Mouse (Mus musculus) testis, adult 2 months (tissue): Measurements from ENCODE around the gene Dgke. TPM values are rescaled to one million over a fixed set of nuclear protein-coding genes. Genes with fewer than 3 reads are reported as not detected.

Experiments
- H3K27ac ChIP-seq: fragments of 200-500 bp; 2 replicates; pipeline ENCODE4 v1.5.1; 2012; ENCODE audit warnings: low read depth, low read length; ENCODE audit not compliant: control insufficient read depth, insufficient read depth
- H3K27me3 ChIP-seq: fragments of 200-500 bp; 2 replicates; pipeline ENCODE4 v1.6.1; 2012; ENCODE audit warnings: mild to moderate bottlenecking, low read length, moderate library complexity; ENCODE audit not compliant: control insufficient read depth, insufficient read depth
- H3K36me3 ChIP-seq: fragments of 200-500 bp; 2 replicates; pipeline ENCODE4 v1.6.1; 2012; ENCODE audit warnings: mild to moderate bottlenecking, low read length; ENCODE audit not compliant: control insufficient read depth, insufficient read depth
- H3K4me1 ChIP-seq: fragments of 200-500 bp; 2 replicates; pipeline ENCODE4 v1.6.1; 2012; ENCODE audit warnings: low read length; ENCODE audit not compliant: control insufficient read depth, insufficient read depth
- H3K4me3 ChIP-seq: fragments of 200-500 bp; 2 replicates; pipeline ENCODE4 v1.5.1; 2012; ENCODE audit warnings: low read depth, mild to moderate bottlenecking, low read length, moderate library complexity, mixed read lengths; ENCODE audit not compliant: control insufficient read depth
- CTCF ChIP-seq: fragments of 200-500 bp; IDR thresholded peaks from 2 replicates; pipeline ENCODE4 v1.5.1; 2012; ENCODE audit warnings: low read depth, mild to moderate bottlenecking, inconsistent platforms, low read length, moderate library complexity; ENCODE audit not compliant: control insufficient read depth, insufficient read depth, insufficient replicate concordance
- POLR2A ChIP-seq: fragments of 200-500 bp; IDR thresholded peaks from 2 replicates; pipeline ENCODE4 v1.6.1; 2012; ENCODE audit warnings: low read depth, mild to moderate bottlenecking, inconsistent platforms, low read length, moderate library complexity; ENCODE audit not compliant: control insufficient read depth
- polyA plus RNA-seq: library from polyadenylated mRNA; depleted of rRNA; stranded (reverse); fragments of >200 nt; gene quantifications from 2 replicates; pipeline ENCODE4 v1.2.3, GENCODE M21; 2012

Gene Dgke
- polyA plus RNA-seq, 1 experiment = 4.0 TPM

DNA sequence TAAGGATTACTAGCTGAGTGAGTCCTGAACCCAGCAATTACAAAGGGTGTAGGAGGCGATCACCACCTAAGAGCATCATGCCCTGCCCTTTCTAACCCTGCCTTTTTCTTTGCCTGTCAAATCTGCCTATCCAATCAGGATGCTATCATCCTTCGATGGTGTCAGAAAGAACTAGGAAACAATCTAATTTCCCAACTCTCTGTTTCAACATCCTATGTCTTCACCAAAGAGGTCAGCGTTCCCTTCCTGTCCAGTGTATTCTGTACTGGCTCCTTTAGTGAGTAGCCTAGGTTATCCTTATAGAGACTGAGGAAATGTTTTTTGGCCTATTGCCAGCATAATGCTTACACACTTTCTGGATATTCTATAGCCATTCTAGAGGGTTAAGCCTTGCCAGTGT lies 31.1 kb downstream of the Dgke start:
- no peaks in the 10 kb centered on the region for H3K4me1 ChIP-seq
- no peak overlapping the region for H3K27ac ChIP-seq
- TF ChIP-seq POLR2A = no peak
- TF ChIP-seq CTCF = no peak
- peaks cover 2% of the 10 kb centered on the region; the same call in 1 of the 2 replicates for H3K36me3 ChIP-seq
- H3K27me3 ChIP-seq = no peaks in the 10 kb centered on the region
- H3K4me3 ChIP-seq = no peak overlapping the region

DNA sequence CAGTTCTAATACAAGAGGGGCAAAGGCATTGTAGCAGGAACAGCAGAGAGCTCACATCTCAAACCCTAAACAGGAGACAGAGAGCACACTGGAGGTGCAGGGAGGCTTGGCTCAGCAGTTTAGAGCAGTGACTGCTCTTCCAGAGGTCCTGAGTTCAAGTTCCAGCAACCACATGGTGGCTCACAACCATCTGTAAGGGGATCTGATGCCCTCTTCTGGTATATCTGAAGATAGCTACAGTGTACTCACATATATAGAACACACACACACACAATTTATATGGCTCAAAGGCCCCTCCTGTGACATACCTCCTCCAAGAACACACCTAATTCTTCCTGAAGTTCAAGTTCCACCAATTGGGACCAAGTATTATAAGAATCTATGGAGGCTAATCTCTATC lies 32.1 kb downstream of the Dgke start:
- Histone ChIP-seq H3K36me3 (no peaks in the 10 kb centered on the region), H3K4me3 (no peak overlapping the region), H3K27me3 (no peaks in the 10 kb centered on the region), H3K27ac (no peak overlapping the region), H3K4me1 (no peaks in the 10 kb centered on the region)
- no peak for TF ChIP-seq CTCF
- no peak for TF ChIP-seq POLR2A

DNA sequence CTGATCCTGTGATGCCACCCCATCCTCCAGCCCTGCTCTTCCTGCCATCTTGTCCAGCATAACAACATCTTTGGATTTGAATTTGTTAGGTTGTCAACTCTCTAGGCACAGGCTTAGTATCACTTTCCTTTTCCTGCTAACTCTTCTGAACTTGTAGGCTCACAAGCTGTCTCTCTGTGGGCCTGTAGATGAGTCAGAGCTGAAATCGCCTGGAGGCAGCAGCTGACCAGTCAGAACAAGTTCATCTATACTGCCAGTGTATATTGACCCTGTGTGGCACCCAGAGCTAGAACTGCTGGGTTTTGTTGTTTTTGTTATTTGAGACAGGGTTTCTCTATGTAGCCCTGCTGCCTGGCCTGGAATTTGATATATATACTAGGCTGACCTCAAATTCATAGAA lies 35.5 kb downstream of the Dgke start:
- Histone ChIP-seq H3K27ac (no peak overlapping the region), H3K27me3 (no peaks in the 10 kb centered on the region), H3K4me1 (no peaks in the 10 kb centered on the region), H3K36me3 (no peaks in the 10 kb centered on the region), H3K4me3 (no peak overlapping the region)
- TF ChIP-seq POLR2A (no peak), CTCF (no peak)

DNA sequence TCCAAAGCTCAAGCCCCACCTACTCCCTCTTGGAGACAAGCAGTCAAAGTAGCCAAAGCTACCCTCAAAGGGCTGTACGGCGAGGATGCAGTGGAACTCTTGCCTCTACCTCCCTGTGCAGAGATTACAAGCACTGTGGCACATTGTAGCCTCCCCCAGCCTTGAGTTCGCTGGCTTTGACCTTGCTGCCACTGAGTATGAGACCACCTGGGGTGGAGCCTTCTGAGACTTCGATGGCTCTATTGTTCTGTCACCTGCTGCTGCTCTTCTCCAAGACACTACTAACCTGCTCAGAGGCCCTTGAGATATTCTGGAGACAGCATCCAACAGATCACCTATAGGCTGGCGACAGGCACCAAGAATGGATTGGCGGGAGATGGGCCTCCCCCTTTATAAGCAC lies 36.1 kb downstream of the Dgke start:
- H3K4me3 ChIP-seq = no peak overlapping the region
- H3K36me3 ChIP-seq = no peaks in the 10 kb centered on the region
- TF ChIP-seq POLR2A = no peak
- no peak for TF ChIP-seq CTCF
- H3K4me1 ChIP-seq = no peaks in the 10 kb centered on the region
- no peaks in the 10 kb centered on the region for H3K27me3 ChIP-seq
- H3K27ac ChIP-seq = no peak overlapping the region

DNA sequence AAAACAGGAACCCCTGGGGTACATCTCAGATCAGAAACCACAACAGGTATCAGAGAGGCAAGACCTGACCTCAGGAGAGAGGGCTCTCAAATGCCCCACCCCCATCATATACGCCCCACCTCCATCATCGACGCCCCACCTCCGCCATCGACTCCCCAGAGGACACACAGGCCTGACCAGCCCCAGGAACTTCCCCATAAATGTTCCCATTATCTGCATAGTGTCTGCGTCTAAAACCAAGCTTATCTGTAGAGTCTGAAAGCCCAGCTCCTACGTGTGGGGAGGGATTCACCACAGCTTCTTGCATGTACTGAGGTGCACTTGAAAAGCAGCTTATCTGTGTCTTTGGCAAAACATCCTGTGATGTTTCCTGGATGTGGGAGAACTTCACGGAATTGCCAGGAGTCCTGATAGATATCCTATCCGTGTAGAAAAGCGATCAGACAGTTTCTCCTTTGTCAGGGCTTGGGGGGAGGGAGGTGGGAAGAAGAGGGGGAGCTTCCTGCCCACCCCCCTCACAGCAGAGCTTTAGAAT lies 37.7 kb downstream of the Dgke start:
- no peaks in the 10 kb centered on the region for H3K27me3 ChIP-seq
- TF ChIP-seq CTCF = no peak
- TF ChIP-seq POLR2A = no peak
- no peaks in the 10 kb centered on the region for H3K4me1 ChIP-seq
- no peak overlapping the region for H3K4me3 ChIP-seq
- H3K36me3 ChIP-seq = no peaks in the 10 kb centered on the region
- peak overlapping the region; percentile 12; the same call in 1 of the 2 replicates for H3K27ac ChIP-seq

DNA sequence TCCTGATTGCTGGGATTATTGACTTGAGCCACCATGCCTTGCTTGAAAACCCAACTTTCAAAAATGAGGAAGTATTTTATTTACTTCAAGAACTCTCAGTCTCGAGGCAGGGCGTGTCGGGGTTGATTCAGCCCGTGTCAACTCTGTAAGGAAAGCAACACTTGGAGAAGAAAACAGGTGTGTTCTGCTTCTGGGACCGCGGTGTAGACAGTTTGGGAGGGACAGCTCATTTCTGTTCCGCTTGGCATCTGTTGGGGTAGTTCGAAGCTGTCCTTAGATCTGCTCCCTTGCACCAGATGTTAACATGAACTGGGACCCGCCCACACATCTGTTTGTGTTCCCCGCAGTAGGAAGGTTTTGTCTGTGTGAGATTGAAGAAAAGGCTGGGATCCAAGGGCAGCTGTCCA lies 38.7 kb downstream of the Dgke start:
- Histone ChIP-seq H3K4me3 (no peak overlapping the region), H3K27me3 (no peaks in the 10 kb centered on the region), H3K36me3 (no peaks in the 10 kb centered on the region), H3K4me1 (no peaks in the 10 kb centered on the region), H3K27ac (peak overlapping the region; percentile 44; the same call in 1 of the 2 replicates)
- TF ChIP-seq CTCF (no peak), POLR2A (no peak)

DNA sequence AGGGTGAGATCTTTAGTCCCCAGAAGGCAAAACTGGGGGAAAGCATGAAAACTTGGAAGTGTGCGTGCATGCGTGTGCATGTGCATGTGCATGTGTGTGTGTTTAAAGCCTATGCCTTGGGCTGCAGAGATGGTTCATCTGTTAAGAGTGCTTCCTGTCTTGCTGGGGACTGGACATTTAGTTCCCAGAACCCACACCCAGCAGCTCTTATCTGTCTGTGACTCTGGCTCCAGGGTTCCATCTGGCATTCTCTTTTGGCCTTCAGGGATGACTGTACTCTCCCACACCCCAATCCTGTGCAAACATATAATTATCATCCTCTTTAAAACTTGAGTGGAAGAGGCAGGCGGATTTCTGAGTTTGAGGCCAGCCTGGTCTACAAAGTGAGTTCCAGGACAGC lies 40.5 kb downstream of the Dgke start:
- TF ChIP-seq CTCF = no peak
- TF ChIP-seq POLR2A = no peak
- H3K4me1 ChIP-seq = peaks cover under 1% of the 10 kb centered on the region; the same call in 1 of the 2 replicates
- no peaks in the 10 kb centered on the region for H3K36me3 ChIP-seq

More for the DNA sequence above, 40.5 kb downstream of the Dgke start:
- Histone ChIP-seq H3K27me3 (no peaks in the 10 kb centered on the region), H3K4me3 (no peak overlapping the region), H3K27ac (no peak overlapping the region)
